Mouse (Mus musculus) layer of hippocampus, postnatal 14 days (tissue): ENCODE data around the gene Kmt2c. TPM values are rescaled to one million over a fixed set of nuclear protein-coding genes. Genes with fewer than 3 reads are reported as not detected.
A peak's percentile ranks its signal among the peaks of the same experiment; 100 is the strongest.
"Not testable (repeated sequence)": the region's sequence is repeated elsewhere in the genome, so short reads cannot be mapped to it uniquely, and the experiment has no call there.

Experiments
- DNase-seq, 2 experiments: peaks; one replicate each; pipeline ENCODE4 v3.0.0; 2021 to 2022; ENCODE audit warnings: low spot score in 2 of 2, mixed read lengths in 1 of 2
- total RNA-seq, 2 experiments: library from RNA; stranded (reverse); gene quantifications; 2 replicates each; pipeline ENCODE4 v1.2.3; 2021

Gene Kmt2c
- total RNA-seq, 2 experiments from 2014 or later, result 79.9 to 88.1 TPM

DNA sequence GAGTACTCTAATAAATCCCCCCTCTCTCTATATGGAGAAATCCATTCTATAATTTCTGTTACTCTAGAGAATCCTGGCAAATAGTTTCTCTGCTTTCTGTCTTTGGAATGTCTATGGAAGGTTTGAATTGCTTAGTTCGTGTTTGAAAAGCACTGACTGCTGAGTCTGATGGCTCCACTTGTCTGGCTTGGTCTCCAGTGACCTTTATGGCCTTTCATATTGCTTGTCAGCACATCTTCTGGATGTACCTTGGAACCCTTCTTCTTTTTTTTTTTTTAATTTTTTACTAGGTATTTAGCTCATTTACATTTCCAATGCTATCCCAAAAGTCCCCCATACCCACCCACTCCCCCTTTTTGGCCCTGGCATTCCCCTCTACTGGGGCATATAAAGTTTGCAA, 274.2 kb downstream of the Kmt2c start:
- not testable (repeated sequence) for DNase-seq

DNA sequence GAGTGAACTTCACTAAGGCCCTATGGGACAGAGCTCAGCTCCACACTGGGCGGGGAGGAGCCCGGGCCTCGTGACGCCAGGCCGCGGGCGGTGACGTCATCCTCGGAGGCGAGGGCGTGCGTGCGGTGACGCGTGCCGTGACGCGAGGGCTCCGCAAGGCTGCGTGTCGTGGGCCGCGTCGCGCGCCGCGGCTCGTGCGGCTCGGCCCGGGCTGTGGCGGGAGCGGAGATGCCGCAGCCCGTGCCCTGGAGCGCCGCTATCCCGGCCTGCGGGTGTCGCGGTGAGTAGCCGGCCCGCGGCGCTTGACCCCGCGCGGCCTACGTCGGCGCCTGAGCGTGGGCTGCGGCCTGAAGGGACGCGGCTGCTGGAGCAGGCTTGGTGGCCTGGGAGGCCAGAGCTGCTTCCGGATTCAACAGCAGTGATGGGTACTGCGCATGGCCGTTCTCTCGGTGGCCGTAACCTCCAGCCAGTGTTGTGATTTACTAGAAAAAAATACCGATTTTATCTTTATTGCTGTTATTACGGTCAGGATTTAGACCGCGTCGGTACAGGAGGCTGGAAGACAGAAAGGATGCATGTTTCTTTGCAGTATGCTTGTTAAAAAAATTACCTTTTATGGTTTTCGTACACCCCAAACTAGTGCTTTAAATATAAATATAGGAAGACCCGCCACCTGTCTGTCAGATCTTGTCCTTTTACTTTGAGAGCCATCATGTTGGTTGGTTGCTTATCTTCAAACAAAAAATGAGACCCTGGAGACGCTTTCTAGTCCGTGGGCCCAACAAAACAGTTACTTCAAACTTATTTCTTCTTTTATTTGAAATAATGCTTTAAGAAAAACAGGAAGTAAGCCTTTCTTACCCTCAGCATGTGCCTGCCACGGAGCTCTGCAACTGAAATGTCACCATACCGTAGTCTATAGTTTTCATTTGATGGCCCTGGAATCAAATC, 275.6 kb downstream of the Kmt2c start, which contains the start of gene E130116L18Rik:
Gene E130116L18Rik, minus strand, starts transcription at position 402 of the 951 bp plus-strand sequence.
- DNase-seq, result peak; percentile 89

Other genes starting within 250 kb of the Kmt2c start
- gene Cct8l1, start 17.3 kb upstream of the Kmt2c start, total RNA-seq, result not detected
- gene Xrcc2, start 207.0 kb upstream of the Kmt2c start, total RNA-seq, result 1 to 10 TPM; 4.5 to 6.1 TPM